Mouse (Mus musculus) forebrain, postnatal 0 days (tissue): Measurements from ENCODE around the gene Ppm1e. TPM values are rescaled to one million over a fixed set of nuclear protein-coding genes. Genes with fewer than 3 reads are reported as not detected.

ENCODE experiments used
- ATAC-seq: fragments of 200-750 bp; cut with Nextera tagmentation; 2 replicates; pipeline ENCODE4 v1.8.0; 2017; ENCODE audit warnings: mild to moderate bottlenecking, moderate library complexity
- DNase-seq: peaks from one replicate; pipeline ENCODE4 v3.0.0-alpha.2; 2015
- H3K27ac ChIP-seq: fragments of 300-500 bp; sonication (generic); 2 replicates; pipeline ENCODE4 v1.5.1; 2014; ENCODE audit warnings: low read depth, mild to moderate bottlenecking, antibody characterized with exemption, low read length, moderate library complexity, mixed read lengths
- H3K27me3 ChIP-seq: fragments of 300-500 bp; sonication (generic); 2 replicates; pipeline ENCODE4 v1.6.1; 2014; ENCODE audit warnings: mild to moderate bottlenecking, low read length, mixed read lengths; ENCODE audit not compliant: insufficient read depth
- H3K36me3 ChIP-seq: fragments of 300-500 bp; sonication (generic); 2 replicates; pipeline ENCODE4 v1.6.1; 2014; ENCODE audit warnings: mild to moderate bottlenecking, moderate library complexity; ENCODE audit not compliant: insufficient read depth
- H3K4me1 ChIP-seq: fragments of 300-500 bp; sonication (generic); 2 replicates; pipeline ENCODE4 v1.6.1; 2014; ENCODE audit warnings: antibody characterized with exemption; ENCODE audit not compliant: insufficient read depth
- H3K4me2 ChIP-seq: fragments of 300-500 bp; sonication (generic); 2 replicates; pipeline ENCODE4 v1.6.1; 2014; ENCODE audit warnings: low read depth, mild to moderate bottlenecking, moderate library complexity
- H3K4me3 ChIP-seq: fragments of 300-500 bp; sonication (generic); 2 replicates; pipeline ENCODE4 v1.5.1; 2014; ENCODE audit warnings: low read depth, low read length, mixed read lengths
- H3K9ac ChIP-seq: fragments of 300-500 bp; sonication (generic); 2 replicates; pipeline ENCODE4 v1.6.1; 2014; ENCODE audit warnings: mild to moderate bottlenecking
- H3K9me3 ChIP-seq: fragments of 300-500 bp; sonication (generic); 2 replicates; pipeline ENCODE4 v1.6.1; 2016; ENCODE audit warnings: low read length
- CTCF ChIP-seq: sonication (generic); IDR thresholded peaks from 2 replicates; pipeline ENCODE4 v1.5.1; 2016; ENCODE audit warnings: antibody characterized with exemption, control low read depth, low read depth
- WGBS: fragments of 180-500 bp; shearing (Covaris S2); extraction: QIAGEN DNeasy Blood & Tissue Kit; methylation state at CpG from one replicate; pipeline ENCODE4 v1.1.7; 2014; 5-methylcytosine and 5-hydroxymethylcytosine counted together
- polyA plus RNA-seq: library from polyadenylated mRNA; unstranded; fragments of >200 nt; fragmentation: Nextera tagmentation; extraction: Ambion mirVana; gene quantifications from 2 replicates; pipeline ENCODE4 v1.2.1, GENCODE M21; 2015
- total RNA-seq: library from RNA; depleted of rRNA; stranded (reverse); fragments of >200 nt; gene quantifications from 2 replicates; pipeline ENCODE4 v1.2.3, GENCODE M21; 2014; rRNA removed

Ppm1e gene
- total and polyA plus RNA-seq, 2 experiments from 2014 or later = 18.9 to 85.0 TPM

DNA sequence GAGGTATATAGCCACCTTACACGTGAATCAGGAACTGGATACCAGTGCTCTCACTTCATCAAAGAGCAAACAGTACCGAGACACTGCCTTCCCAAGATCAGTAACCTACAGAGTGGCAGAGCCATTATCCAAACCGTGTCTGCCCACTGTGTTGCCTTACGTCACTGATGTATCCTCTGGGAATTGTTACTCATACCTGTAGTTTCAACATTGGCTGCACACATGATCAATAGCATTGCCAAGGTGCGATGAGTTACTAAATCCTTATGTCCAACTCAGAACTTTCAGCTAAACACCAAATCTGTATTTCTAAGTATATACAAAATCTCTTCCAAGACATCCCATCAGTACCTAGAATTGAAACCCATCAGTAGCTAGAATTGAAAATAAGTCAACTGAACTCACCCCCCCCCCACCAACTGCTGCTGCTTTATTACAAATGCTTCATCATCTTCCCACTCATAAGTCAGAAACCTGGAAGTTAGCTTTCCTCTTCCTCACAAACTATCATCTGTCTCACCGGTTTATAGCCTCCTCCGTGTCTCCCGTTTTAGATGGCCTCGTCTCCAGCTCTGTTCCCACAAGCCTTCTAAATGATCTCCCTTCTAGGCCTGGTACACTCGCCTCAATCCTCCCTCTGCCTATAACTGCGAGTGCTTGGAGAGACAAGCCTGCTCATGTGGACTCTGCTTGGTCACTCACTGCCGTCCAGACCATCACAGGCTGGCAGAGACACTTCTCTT lies 123.9 kb downstream of the Ppm1e start:
- Histone ChIP-seq H3K4me1 (no peaks in the 10 kb centered on the region), H3K4me3 (no peak overlapping the region), H3K27me3 (no peaks in the 10 kb centered on the region), H3K4me2 (no peak overlapping the region), H3K9me3 (no peaks in the 10 kb centered on the region), H3K9ac (no peak overlapping the region), H3K36me3 (peaks cover 25% of the 10 kb centered on the region), H3K27ac (no peak overlapping the region)
- 94% methylated on average over 12 of the region's 12 CpGs for WGBS
- ATAC-seq (no peak), DNase-seq (no peak)
- no peak for TF ChIP-seq CTCF

DNA sequence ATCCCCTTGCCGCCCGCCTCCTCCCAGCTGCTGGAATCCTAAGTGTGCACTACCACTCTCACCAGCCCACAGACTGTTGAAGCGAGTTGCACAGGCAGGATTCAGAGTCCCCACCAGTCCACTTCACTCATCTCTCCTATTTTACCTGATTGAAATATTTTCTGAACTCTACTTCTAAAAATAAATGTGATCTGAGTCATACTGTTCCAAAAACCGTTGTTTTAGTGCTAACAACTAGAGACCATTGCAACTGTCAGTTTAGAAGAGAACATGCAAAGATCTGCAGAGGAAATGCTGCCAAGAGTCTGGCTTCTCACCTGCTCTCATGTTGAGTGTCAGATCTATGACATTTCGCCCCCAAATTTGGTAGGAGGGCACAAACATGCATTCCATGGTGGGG lies 125.4 kb downstream of the Ppm1e start:
- no peaks in the 10 kb centered on the region for H3K27me3 ChIP-seq
- no peaks in the 10 kb centered on the region for H3K4me1 ChIP-seq
- H3K9me3 ChIP-seq = no peaks in the 10 kb centered on the region
- ATAC-seq (no peak), DNase-seq (no peak)
- H3K27ac ChIP-seq = no peak overlapping the region
- TF ChIP-seq CTCF = no peak
- no peak overlapping the region for H3K4me3 ChIP-seq
- WGBS = 83% methylated on average over 5 of the region's 5 CpGs
- peaks cover 21% of the 10 kb centered on the region for H3K36me3 ChIP-seq
- H3K9ac ChIP-seq = no peak overlapping the region
- no peak overlapping the region for H3K4me2 ChIP-seq

DNA sequence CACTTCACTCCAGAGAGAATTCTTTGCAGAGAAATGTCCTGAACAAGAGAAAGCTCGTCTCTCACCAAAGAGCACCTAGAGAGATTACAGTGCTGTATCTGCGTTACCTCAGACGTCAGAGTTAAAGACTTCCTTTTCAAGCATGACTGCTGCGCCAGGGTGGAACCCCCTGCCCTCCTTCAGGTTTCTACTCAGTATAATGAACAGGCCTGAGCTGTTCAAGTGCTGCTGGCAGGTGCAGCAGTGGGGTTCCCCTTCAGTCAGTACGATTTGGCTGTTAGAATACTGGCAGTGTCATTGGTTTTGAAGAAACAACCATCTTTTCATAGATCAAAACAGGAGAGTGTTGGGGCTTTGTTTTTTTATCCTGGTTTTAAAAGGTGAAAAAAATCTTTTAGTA lies 131.8 kb downstream of the Ppm1e start:
- Histone ChIP-seq H3K4me1 (no peaks in the 10 kb centered on the region), H3K9me3 (no peaks in the 10 kb centered on the region), H3K4me3 (no peak overlapping the region), H3K27me3 (no peaks in the 10 kb centered on the region), H3K27ac (no peak overlapping the region), H3K36me3 (peaks cover 25% of the 10 kb centered on the region), H3K9ac (no peak overlapping the region), H3K4me2 (no peak overlapping the region)
- ATAC-seq = no peak
- no peak for DNase-seq
- WGBS = 76% methylated on average over 5 of the region's 5 CpGs
- no peak for TF ChIP-seq CTCF

DNA sequence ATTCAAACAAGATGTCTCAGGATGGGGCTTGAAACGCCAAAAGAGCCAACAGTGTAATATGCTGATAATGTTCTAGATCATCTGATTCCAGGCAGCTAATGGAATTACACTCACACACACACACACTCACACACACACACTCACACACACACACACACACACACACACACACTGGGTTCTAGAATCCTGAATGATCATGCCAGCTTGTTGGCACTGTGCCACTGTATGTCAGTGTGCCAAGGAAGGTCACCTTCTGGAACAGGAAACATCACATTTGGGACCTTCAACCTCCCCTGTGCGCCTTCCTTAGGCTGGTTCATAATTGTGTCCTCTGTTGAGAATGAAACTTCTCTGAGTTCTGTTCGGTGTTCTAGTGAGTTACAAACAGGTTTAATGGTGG lies 136.1 kb downstream of the Ppm1e start:
- H3K4me3 ChIP-seq = no peak overlapping the region
- peaks cover 18% of the 10 kb centered on the region for H3K36me3 ChIP-seq
- H3K9ac ChIP-seq = no peak overlapping the region
- DNase-seq = no peak
- H3K27ac ChIP-seq = no peak overlapping the region
- H3K9me3 ChIP-seq = no peaks in the 10 kb centered on the region
- no peaks in the 10 kb centered on the region for H3K27me3 ChIP-seq
- TF ChIP-seq CTCF = no peak
- 87% methylated on average over 3 of the region's 3 CpGs for WGBS
- no peak overlapping the region for H3K4me2 ChIP-seq
- no peak for ATAC-seq
- no peaks in the 10 kb centered on the region for H3K4me1 ChIP-seq

DNA sequence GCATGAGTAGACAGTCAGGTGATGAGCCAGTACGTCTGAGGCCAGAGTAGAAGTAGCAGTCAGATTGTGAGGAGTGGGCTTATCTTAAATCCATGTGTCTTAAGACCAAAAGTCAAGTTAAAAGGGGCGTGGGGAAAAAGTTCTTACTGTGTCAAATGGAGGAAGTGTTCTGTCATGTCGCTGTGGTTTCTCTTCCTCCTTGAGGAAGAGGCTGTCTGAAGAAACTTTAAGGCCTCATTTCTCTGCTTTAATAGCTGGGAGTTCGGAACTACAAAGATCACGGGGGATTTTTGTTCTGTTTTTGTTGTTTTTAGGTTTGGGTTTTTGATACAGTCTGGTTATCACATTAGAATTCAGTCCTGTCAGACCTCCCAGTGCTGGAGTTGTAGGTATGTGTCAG lies 146.5 kb downstream of the Ppm1e start:
- TF ChIP-seq CTCF = no peak
- Histone ChIP-seq H3K4me2 (no peak overlapping the region), H3K36me3 (peaks cover 20% of the 10 kb centered on the region), H3K9ac (no peak overlapping the region), H3K9me3 (no peaks in the 10 kb centered on the region), H3K4me1 (no peaks in the 10 kb centered on the region), H3K27me3 (no peaks in the 10 kb centered on the region), H3K27ac (no peak overlapping the region), H3K4me3 (no peak overlapping the region)
- ATAC-seq (no peak), DNase-seq (no peak)
- 84% methylated on average over 5 of the region's 5 CpGs for WGBS

Other genes starting within 250 kb of the Ppm1e start
- gene Ska2, start 249.8 kb downstream of the Ppm1e start, total RNA-seq = 32.2 and 41.5 TPM in 2 replicates
- gene Ska2, start 249.8 kb downstream of the Ppm1e start, polyA plus RNA-seq = 29.2 and 31.1 TPM in 2 replicates
- gene Trim37, start 231.9 kb downstream of the Ppm1e start, total RNA-seq = 134 and 139 TPM in 2 replicates
- 47.4 and 68.7 TPM in 2 replicates for gene Trim37, start 231.9 kb downstream of the Ppm1e start, polyA plus RNA-seq
- gene Rad51c, start 45.9 kb upstream of the Ppm1e start, total RNA-seq = 1.9 and 4.0 TPM in 2 replicates
- 1.9 and 2.6 TPM in 2 replicates for gene Rad51c, start 45.9 kb upstream of the Ppm1e start, polyA plus RNA-seq
- gene Tex14, start 46.0 kb upstream of the Ppm1e start, total RNA-seq = 0.23 and 0.81 TPM in 2 replicates
- 0.03 and 0.23 TPM in 2 replicates for gene Tex14, start 46.0 kb upstream of the Ppm1e start, polyA plus RNA-seq
- gene Gm11492, start 207.6 kb upstream of the Ppm1e start, total RNA-seq = not detected in 2 replicates
- not detected in 2 replicates for gene Gm11492, start 207.6 kb upstream of the Ppm1e start, polyA plus RNA-seq
- gene Sept4, start 209.9 kb upstream of the Ppm1e start, total RNA-seq = 19.9 and 22.5 TPM in 2 replicates
- 33.5 and 34.2 TPM in 2 replicates for gene Sept4, start 209.9 kb upstream of the Ppm1e start, polyA plus RNA-seq
- gene Mtmr4, start 233.1 kb upstream of the Ppm1e start, total RNA-seq = 85.6 and 86.3 TPM in 2 replicates
- gene Mtmr4, start 233.1 kb upstream of the Ppm1e start, polyA plus RNA-seq = 28.7 and 32.7 TPM in 2 replicates